16 mouse cellular contexts compared by ENCODE assay signal in genomic region chr11:118508341-118508740, GRCm38 (mm10). TPM values are rescaled to one million over a fixed set of nuclear protein-coding genes. Genes with fewer than 3 reads are reported as not detected.
A peak's percentile ranks its signal among the peaks of the same experiment; 100 is the strongest.
DNase-seq lines count a peak whose midpoint lies in the region; ATAC-seq lines count a peak whose summit lies in the region.
"Had no signal": no experiment of that assay in that cellular context is flagged by ENCODE, and none has a peak within 500 bp of the region (broad histone marks: within the 10 kb centered on the region; RNA-seq: fewer than 3 reads in every experiment).

No protein-coding gene starts in this region.

- H3K27ac ChIP-seq in hindbrain, embryonic 10.5 days, result peak overlapping the region; percentile 36; the same call in 1 of the 2 replicates
- no peak overlapping the region for H3K27ac ChIP-seq in hindbrain, embryonic 14.5 days
- H3K27ac ChIP-seq in limb, embryonic 10.5 days, result no peak overlapping the region
- H3K27ac ChIP-seq: embryonic facial prominence, embryonic 15.5 days; heart, embryonic 10.5 days; limb, embryonic 12.5 days; macrophage had no signal

- no peaks in the 10 kb centered on the region for H3K36me3 ChIP-seq in hindbrain, embryonic 10.5 days
- no peaks in the 10 kb centered on the region for H3K36me3 ChIP-seq in hindbrain, embryonic 14.5 days (replicated peaks; ENCODE audit: control insufficient read depth, insufficient read depth)
- H3K36me3 ChIP-seq in limb, embryonic 10.5 days, result no peaks in the 10 kb centered on the region
- H3K36me3 ChIP-seq: embryonic facial prominence, embryonic 15.5 days; G1E; heart, embryonic 10.5 days; limb, embryonic 12.5 days had no signal

- H3K4me2 ChIP-seq in hindbrain, embryonic 14.5 days (replicated peaks), result no peak overlapping the region
- H3K4me2 ChIP-seq: embryonic facial prominence, embryonic 15.5 days; limb, embryonic 12.5 days; liver, embryonic 11.5 days had no signal

- peaks cover 35% of the 10 kb centered on the region for H3K4me1 ChIP-seq in hindbrain, embryonic 10.5 days (replicated peaks)
- H3K4me1 ChIP-seq in hindbrain, embryonic 14.5 days (replicated peaks; ENCODE audit: control insufficient read depth, insufficient read depth, low read length), result peaks cover 20% of the 10 kb centered on the region
- peaks cover 30% of the 10 kb centered on the region for H3K4me1 ChIP-seq in limb, embryonic 10.5 days

- no peaks in the 10 kb centered on the region for H3K9me3 ChIP-seq in hindbrain, embryonic 10.5 days
- no peaks in the 10 kb centered on the region for H3K9me3 ChIP-seq in hindbrain, embryonic 14.5 days (ENCODE audit: control insufficient read depth, low read length)
- H3K9me3 ChIP-seq in limb, embryonic 10.5 days (replicated peaks), result no peaks in the 10 kb centered on the region
- H3K9me3 ChIP-seq: embryonic facial prominence, embryonic 15.5 days; heart, embryonic 10.5 days; limb, embryonic 12.5 days had no signal

- WGBS in hindbrain, embryonic 10.5 days, result 82% methylated on average over 7 of the region's 7 CpGs
- 79% methylated on average over 7 of the region's 7 CpGs for WGBS in hindbrain, embryonic 14.5 days
- 76% methylated on average over 7 of the region's 7 CpGs for WGBS in limb, embryonic 10.5 days

- no peak for ATAC-seq in hindbrain, embryonic 14.5 days (ENCODE audit: low FRiP score)
- ATAC-seq: liver, postnatal 0 days; lung, postnatal 0 days; Patski had no signal

- intact Hi-C loops in left cerebral cortex, postnatal 4 days (cut with DNase I), result loop anchor here (5.0 kb wide), 1 partner anchor 229 kb away; no protein-coding TSS in a partner anchor
- intact Hi-C loops in left cerebral cortex, postnatal 25 days (cut with DNase I), result loop anchor here (1.0 kb wide), 1 partner anchor 232 kb away; no protein-coding TSS in a partner anchor

- peaks cover 44% of the 10 kb centered on the region for H3K27me3 ChIP-seq in hindbrain, embryonic 10.5 days (ENCODE audit: insufficient read depth, poor library complexity, severe bottlenecking)
- no peaks in the 10 kb centered on the region for H3K27me3 ChIP-seq in hindbrain, embryonic 14.5 days (ENCODE audit: control insufficient read depth, insufficient read depth, low read length)
- peaks cover 71% of the 10 kb centered on the region for H3K27me3 ChIP-seq in limb, embryonic 10.5 days (ENCODE audit: low read depth, poor library complexity, severe bottlenecking)

- H3K4me3 ChIP-seq in hindbrain, embryonic 10.5 days, result no peak overlapping the region
- H3K4me3 ChIP-seq in hindbrain, embryonic 14.5 days (replicated peaks; ENCODE audit: low read length), result no peak overlapping the region
- H3K4me3 ChIP-seq in limb, embryonic 10.5 days, result no peak overlapping the region
- H3K4me3 ChIP-seq: embryonic facial prominence, embryonic 15.5 days; heart, embryonic 10.5 days; limb, embryonic 12.5 days had no signal

- H3K9ac ChIP-seq in hindbrain, embryonic 14.5 days, result no peak overlapping the region
- H3K9ac ChIP-seq: embryonic facial prominence, embryonic 15.5 days; limb, embryonic 12.5 days; liver, postnatal 0 days had no signal

- no peak for DNase-seq in hindbrain, embryonic 10.5 days (ENCODE audit: low spot score)
- no peak for DNase-seq in hindbrain, embryonic 14.5 days (ENCODE audit: low spot score)
- peak; percentile 56 for DNase-seq in left cerebral cortex, postnatal 4 days
- no peak for DNase-seq in left cerebral cortex, postnatal 25 days (ENCODE audit: low spot score in 2 of 2)
- DNase-seq in thymus, postnatal 14 days, result peak; percentile 30
- DNase-seq in thymus, postnatal 4 days, result no peak
- no peak for DNase-seq in limb, embryonic 10.5 days (ENCODE audit: low spot score)

RNA-seq across cellular contexts. Expression of gene Engase, which starts 31.7 kb away (rescaled TPM):
- 8.7 and 8.9 TPM in 2 replicates for polyA plus RNA-seq in hindbrain, embryonic 10.5 days (2016; fragmentation: Nextera tagmentation; extraction: Ambion mirVana)
- polyA plus RNA-seq in hindbrain, embryonic 14.5 days (2014; fragmentation: Nextera tagmentation; extraction: Ambion mirVana), result 5.0 and 7.4 TPM in 2 replicates
- total RNA-seq in left cerebral cortex, postnatal 4 days (2021), result 10 to 100 TPM in 1 of 2 experiments, 1 to 10 TPM in 1; 8.3 to 11.5 TPM
- total RNA-seq in left cerebral cortex, postnatal 25 days (2021), result 10 to 100 TPM; 10.3 to 10.6 TPM
- polyA plus RNA-seq in limb, embryonic 10.5 days (2016; fragmentation: Nextera tagmentation; extraction: Ambion mirVana), result 7.1 and 8.8 TPM in 2 replicates

Comparison
In these comparisons a context has a peak if more than half of its experiments do, and no peak if none do; other contexts are left out.
1. DNase-seq: peak in left cerebral cortex, postnatal 4 days (single experiment) and thymus, postnatal 14 days (single experiment); none in hindbrain, embryonic 10.5 days (single experiment), hindbrain, embryonic 14.5 days (single experiment), left cerebral cortex, postnatal 25 days (0 of 2), thymus, postnatal 4 days (single experiment) and limb, embryonic 10.5 days (single experiment).